Mouse (Mus musculus): ENCODE data around the gene Ucp2. TPM values are rescaled to one million over a fixed set of nuclear protein-coding genes. Genes with fewer than 3 reads are reported as not detected.

The Ucp2 gene
- polyA plus RNA-seq (2017; shearing (Covaris generic)) = 835 TPM

GRCm38 (mm10) chr7:100493117-100493483 is at the start of gene Ucp2:
Gene Ucp2, plus strand, starts transcription at chr7:100493337.

GRCm38 (mm10) chr7:100472777-100473176 is 20.4 kb upstream of the Ucp2 start, which contains the start of gene Ucp3:
Gene Ucp3, plus strand, starts transcription at chr7:100472990.

GRCm38 (mm10) chr7:100514573-100514972 is 21.4 kb downstream of the Ucp2 start, which contains the start of gene Dnajb13:
Gene Dnajb13, minus strand, starts transcription at chr7:100514960.

GRCm38 (mm10) chr7:100536804-100537518 is 43.8 kb downstream of the Ucp2 start, which contains the start of gene Coa4:
Gene Coa4, plus strand, starts transcription at chr7:100537071.

Other genes starting within 250 kb of the Ucp2 start
- not detected for gene P4ha3, start 207.8 kb upstream of the Ucp2 start, polyA plus RNA-seq (2017; shearing (Covaris generic))
- gene C2cd3, start 121.1 kb upstream of the Ucp2 start, polyA plus RNA-seq (2017; shearing (Covaris generic)) = 33.8 TPM
- gene Ppme1, start 121.0 kb upstream of the Ucp2 start, polyA plus RNA-seq (2017; shearing (Covaris generic)) = 35.1 TPM
- gene Ucp3, start 20.3 kb upstream of the Ucp2 start, polyA plus RNA-seq (2017; shearing (Covaris generic)) = 0.66 TPM
- 8.4 TPM for gene Dnajb13, start 21.6 kb downstream of the Ucp2 start, polyA plus RNA-seq (2017; shearing (Covaris generic))
- gene Coa4, start 43.7 kb downstream of the Ucp2 start, polyA plus RNA-seq (2017; shearing (Covaris generic)) = 4.4 TPM
- gene Rab6a, start 114.1 kb downstream of the Ucp2 start, polyA plus RNA-seq (2017; shearing (Covaris generic)) = 79.5 TPM
- 32.3 TPM for gene Mrpl48, start 115.0 kb downstream of the Ucp2 start, polyA plus RNA-seq (2017; shearing (Covaris generic))
- not detected for gene Plekhb1, start 169.1 kb downstream of the Ucp2 start, polyA plus RNA-seq (2017; shearing (Covaris generic))
- 12.8 TPM for gene Fam168a, start 213.3 kb downstream of the Ucp2 start, polyA plus RNA-seq (2017; shearing (Covaris generic))

Measured in effector memory CD4-positive, alpha-beta T cell, adult 7 months (primary cell).